Mouse (Mus musculus) lung, embryonic 16.5 days (tissue): ENCODE data around the gene Nrtn. TPM values are rescaled to one million over a fixed set of nuclear protein-coding genes. Genes with fewer than 3 reads are reported as not detected.

ENCODE experiments used
- ATAC-seq: fragments of 200-750 bp; cut with Nextera tagmentation; 2 replicates; pipeline ENCODE4 v1.8.0; 2017; ENCODE audit warnings: low read depth, mild to moderate bottlenecking, moderate library complexity
- H3K27ac ChIP-seq: fragments of 300-500 bp; sonication (generic); 2 replicates; pipeline ENCODE4 v1.5.1; 2014; ENCODE audit warnings: mild to moderate bottlenecking, control low read depth, low read length
- H3K27me3 ChIP-seq: fragments of 300-500 bp; sonication (generic); 2 replicates; pipeline ENCODE4 v1.6.1; 2014; ENCODE audit warnings: low read depth, low read length, mixed read lengths; ENCODE audit not compliant: control insufficient read depth, insufficient read depth
- H3K36me3 ChIP-seq: fragments of 300-500 bp; sonication (generic); 2 replicates; pipeline ENCODE4 v1.6.1; 2014; ENCODE audit warnings: low read length; ENCODE audit not compliant: control insufficient read depth, insufficient read depth
- H3K4me1 ChIP-seq: fragments of 300-500 bp; sonication (generic); replicated peaks from 2 replicates; pipeline ENCODE4 v1.6.1; 2014; ENCODE audit warnings: low read length, mixed read lengths; ENCODE audit not compliant: control insufficient read depth, insufficient read depth
- H3K4me2 ChIP-seq: fragments of 300-500 bp; sonication (generic); 2 replicates; pipeline ENCODE4 v1.6.1; 2014; ENCODE audit warnings: low read depth, low read length, control low read depth
- H3K4me3 ChIP-seq: fragments of 300-500 bp; sonication (generic); 2 replicates; pipeline ENCODE4 v1.5.1; 2014; ENCODE audit warnings: mild to moderate bottlenecking, low read length, control low read depth
- H3K9ac ChIP-seq: fragments of 300-500 bp; sonication (generic); 2 replicates; pipeline ENCODE4 v1.6.1; 2014; ENCODE audit warnings: low read length, control low read depth
- H3K9me3 ChIP-seq: fragments of 300-500 bp; sonication (generic); 2 replicates; pipeline ENCODE4 v1.6.1; 2016; ENCODE audit warnings: low read length; ENCODE audit not compliant: control insufficient read depth
- WGBS: fragments of 180-500 bp; shearing (Covaris S2); extraction: QIAGEN DNeasy Blood & Tissue Kit; methylation state at CpG from one replicate; pipeline ENCODE4 v1.1.7; 2014; 5-methylcytosine and 5-hydroxymethylcytosine counted together
- polyA plus RNA-seq: library from polyadenylated mRNA; unstranded; fragments of >200 nt; fragmentation: Nextera tagmentation; extraction: Ambion mirVana; gene quantifications from 2 replicates; pipeline ENCODE4 v1.2.1, GENCODE M21; 2015

The Nrtn gene
- polyA plus RNA-seq, 1 experiment from 2014 or later, result 7.3 TPM

DNA sequence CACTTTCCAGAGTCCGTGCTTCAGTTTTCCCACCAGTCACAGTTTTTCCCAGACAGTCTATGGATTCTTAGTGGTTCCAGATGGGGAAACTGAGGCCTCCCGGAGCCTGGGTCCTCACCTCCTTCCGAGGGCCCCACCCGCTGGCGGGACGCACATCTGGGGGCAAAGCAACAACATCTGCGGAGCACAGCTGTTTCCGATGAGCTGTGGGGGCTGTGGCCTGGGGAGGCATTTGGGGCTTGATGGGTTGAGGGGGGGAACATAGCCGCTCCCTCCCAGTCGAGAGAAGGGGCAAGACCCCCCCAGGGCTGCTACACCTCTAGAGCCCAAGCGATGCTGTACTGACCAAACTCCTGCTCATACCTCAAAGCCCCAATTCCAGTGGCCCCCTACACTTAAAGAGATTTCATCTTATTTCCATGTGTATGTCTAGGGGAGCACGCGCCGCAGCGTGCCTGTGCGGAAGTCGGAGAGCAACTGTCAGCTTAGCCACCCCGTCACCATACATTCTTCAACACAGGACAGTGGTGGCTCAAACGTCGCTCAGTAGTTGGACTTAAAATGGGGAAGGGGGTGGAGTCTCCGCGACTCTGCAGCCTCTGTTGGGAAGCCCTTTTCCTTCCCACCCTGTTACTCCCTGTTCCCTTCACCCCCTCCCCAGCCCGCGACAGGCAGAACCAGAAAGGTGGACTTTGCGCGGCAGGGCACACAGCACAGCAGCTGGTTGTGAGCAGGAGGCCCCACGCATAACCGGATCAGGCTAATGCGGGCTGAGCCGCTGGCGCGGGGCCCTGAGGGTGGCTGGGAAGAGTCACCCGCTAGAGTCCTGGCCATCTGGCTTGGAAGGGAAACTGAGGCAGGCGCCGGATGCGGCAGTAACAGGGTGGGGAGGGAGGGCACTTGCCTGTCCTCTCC is 2.8 kb downstream of the Nrtn start:
- Histone ChIP-seq H3K4me3 (peak overlapping the region; percentile 22), H3K36me3 (no peaks in the 10 kb centered on the region), H3K27ac (no peak overlapping the region), H3K27me3 (peaks cover 56% of the 10 kb centered on the region), H3K9ac (peak overlapping the region; percentile 20), H3K9me3 (no peaks in the 10 kb centered on the region), H3K4me2 (peak overlapping the region; percentile 44), H3K4me1 (peaks cover 24% of the 10 kb centered on the region)
- 10% methylated on average over 36 of the region's 36 CpGs for WGBS
- no peak for ATAC-seq

DNA sequence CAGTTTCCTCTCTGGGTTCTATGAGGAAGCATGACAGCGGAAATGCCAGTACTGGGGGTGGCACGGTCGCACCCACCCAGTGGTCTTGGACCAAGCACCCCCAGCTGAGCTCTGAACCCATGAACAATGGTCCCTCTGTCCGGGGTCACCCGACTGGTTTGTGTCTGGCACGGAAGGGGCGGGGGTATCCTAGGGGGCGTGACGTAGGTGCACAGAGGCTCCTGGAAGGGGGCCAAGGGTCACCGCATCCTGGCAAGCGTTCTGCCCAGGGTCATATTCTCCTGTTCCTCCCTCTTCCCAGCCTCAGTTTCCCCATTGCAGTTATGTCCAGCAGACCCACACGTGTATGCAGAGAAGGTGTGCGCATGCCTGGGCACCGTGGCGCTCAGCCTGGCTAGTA is 3.9 kb downstream of the Nrtn start:
- WGBS, result 21% methylated on average over 15 of the region's 15 CpGs
- Histone ChIP-seq H3K4me1 (peaks cover 24% of the 10 kb centered on the region), H3K4me3 (no peak overlapping the region), H3K27ac (no peak overlapping the region), H3K27me3 (peaks cover 56% of the 10 kb centered on the region), H3K36me3 (no peaks in the 10 kb centered on the region), H3K9ac (no peak overlapping the region), H3K9me3 (no peaks in the 10 kb centered on the region), H3K4me2 (no peak overlapping the region)
- no peak for ATAC-seq

DNA sequence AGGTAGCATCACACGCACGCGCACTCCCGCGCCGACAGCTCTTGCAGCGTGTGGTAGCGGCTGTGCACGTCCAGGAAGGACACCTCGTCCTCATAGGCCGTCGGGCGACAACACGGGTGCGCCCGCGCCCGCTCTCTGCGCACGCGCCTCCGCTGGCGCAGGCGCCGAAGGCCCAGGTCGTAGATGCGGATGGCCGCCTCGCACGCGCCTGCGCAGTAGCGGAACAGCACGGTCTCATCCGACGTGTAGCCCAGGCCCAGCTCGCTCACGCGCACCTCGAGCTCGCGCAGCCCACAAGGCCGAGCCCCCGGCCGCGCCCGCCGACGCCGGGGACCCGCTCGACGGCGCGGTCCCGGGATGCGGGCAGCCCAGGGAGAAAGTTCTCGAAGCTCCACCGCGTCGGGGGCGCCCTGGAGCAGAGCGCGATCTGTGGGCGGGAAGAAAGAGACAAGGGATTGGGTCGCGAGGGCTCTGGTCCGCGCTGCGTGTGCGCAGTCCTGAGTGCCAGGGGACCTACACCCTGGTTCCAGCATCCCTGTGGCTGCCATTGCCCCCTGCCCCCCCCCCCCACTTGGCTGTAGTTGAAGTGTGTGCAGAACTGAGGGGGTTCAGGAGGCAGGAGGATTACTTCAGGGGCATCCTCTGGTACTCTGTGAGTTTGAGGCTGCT is 5.8 kb downstream of the Nrtn start:
- 22% methylated on average over 71 of the region's 71 CpGs for WGBS
- peak; percentile 39; the same call in 1 of the 2 replicates for ATAC-seq
- H3K9me3 ChIP-seq, result no peaks in the 10 kb centered on the region
- peak overlapping the region; percentile 54 for H3K4me2 ChIP-seq
- no peaks in the 10 kb centered on the region for H3K36me3 ChIP-seq
- H3K4me3 ChIP-seq, result peak overlapping the region; percentile 32
- H3K27ac ChIP-seq, result no peak overlapping the region
- H3K9ac ChIP-seq, result peak overlapping the region; percentile 54
- H3K4me1 ChIP-seq, result peaks cover 15% of the 10 kb centered on the region
- H3K27me3 ChIP-seq, result peaks cover 46% of the 10 kb centered on the region

DNA sequence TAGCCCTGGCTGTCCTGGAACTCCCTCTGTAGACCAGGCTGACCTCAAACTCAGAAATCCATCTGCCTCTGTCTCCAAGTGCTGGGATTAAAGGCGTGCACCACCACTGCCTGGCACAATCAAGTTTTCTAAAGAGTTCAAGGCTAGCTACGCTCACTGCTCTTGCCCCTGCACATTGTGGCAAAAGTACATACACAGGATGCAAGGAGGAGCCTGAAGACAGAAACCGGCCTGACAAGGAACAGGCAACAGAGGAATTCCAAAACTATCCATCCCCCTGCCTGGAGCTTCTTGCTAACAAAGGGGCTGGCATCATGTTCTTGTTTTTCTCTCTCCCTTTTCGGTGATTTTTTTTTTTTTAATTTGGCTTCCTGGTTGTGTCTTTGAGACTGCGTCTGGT is 13.2 kb downstream of the Nrtn start:
- ATAC-seq, result no peak
- no peaks in the 10 kb centered on the region for H3K4me1 ChIP-seq
- H3K9ac ChIP-seq, result no peak overlapping the region
- no peak overlapping the region for H3K27ac ChIP-seq
- H3K9me3 ChIP-seq, result no peaks in the 10 kb centered on the region
- H3K36me3 ChIP-seq, result no peaks in the 10 kb centered on the region
- no peak overlapping the region for H3K4me2 ChIP-seq
- H3K4me3 ChIP-seq, result no peak overlapping the region
- H3K27me3 ChIP-seq, result no peaks in the 10 kb centered on the region
- WGBS, result 36% methylated on average over 5 of the region's 5 CpGs

DNA sequence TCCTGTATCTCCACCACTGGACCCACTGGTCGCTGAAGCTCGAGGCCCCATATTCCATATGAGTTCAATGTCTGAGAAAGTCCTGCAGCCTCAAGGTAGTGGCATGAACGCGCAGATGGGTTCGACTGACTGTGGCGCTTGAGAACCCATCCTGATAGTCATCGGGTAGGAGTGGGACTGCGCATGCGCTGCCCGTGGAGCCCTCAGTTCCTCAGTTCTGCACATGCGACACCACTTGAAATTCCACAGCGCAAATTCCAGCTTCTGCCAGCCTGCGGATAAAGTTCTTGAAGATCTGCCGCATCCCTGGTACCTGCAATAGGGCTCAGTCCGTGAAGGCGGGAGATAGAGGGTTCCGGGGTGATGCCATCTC is 16.6 kb downstream of the Nrtn start:
- 51% methylated on average over 17 of the region's 17 CpGs for WGBS
- ATAC-seq, result 0 out of 2 replicates have a peak, but pooled peaks have one; percentile 17

DNA sequence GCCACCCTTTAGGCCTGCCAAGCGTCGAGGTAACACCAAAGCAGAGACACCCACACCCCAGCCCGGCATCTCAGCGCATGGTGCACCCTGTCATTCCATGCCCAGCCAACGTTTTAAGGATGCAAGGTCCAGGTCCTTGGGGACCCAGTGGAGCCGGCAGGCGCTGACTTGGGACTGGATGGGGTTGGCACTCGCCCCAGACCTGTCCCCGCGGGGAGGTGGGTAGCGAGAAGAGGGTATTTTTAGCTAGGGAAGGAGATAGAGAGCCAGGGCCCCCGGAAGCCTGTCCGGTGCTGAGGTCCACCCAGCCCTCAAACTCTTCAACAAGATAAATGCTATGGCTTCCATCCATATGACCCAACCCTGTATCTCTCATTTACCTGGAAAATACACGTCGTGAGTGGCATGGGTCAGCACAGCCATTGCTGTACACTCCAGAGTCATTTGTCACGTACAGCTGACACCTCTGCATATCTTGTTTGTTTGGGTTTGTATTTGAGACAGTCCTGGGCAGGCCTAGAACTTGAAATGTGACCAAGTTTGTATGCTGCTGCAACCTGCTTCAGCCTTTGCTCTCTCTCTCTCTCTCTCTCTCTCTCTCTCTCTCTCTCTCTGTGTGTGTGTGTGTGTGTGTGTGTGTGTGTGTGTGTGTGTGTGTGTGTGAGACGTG is 17.1 kb downstream of the Nrtn start:
- Histone ChIP-seq H3K4me3 (no peak overlapping the region), H3K27me3 (no peaks in the 10 kb centered on the region; the same call in 1 of the 2 replicates), H3K4me2 (no peak overlapping the region), H3K27ac (no peak overlapping the region), H3K9me3 (peaks cover 2% of the 10 kb centered on the region; the same call in 1 of the 2 replicates), H3K4me1 (no peaks in the 10 kb centered on the region), H3K9ac (no peak overlapping the region), H3K36me3 (no peaks in the 10 kb centered on the region)
- no peak for ATAC-seq
- 71% methylated on average over 17 of the region's 17 CpGs for WGBS

More for the DNA sequence above, 16.6 kb downstream of the Nrtn start:
- no peak overlapping the region for H3K4me3 ChIP-seq
- no peak overlapping the region for H3K9ac ChIP-seq
- no peak overlapping the region; the same call in 1 of the 2 replicates for H3K27ac ChIP-seq
- no peaks in the 10 kb centered on the region for H3K36me3 ChIP-seq
- H3K4me1 ChIP-seq, result no peaks in the 10 kb centered on the region
- H3K27me3 ChIP-seq, result no peaks in the 10 kb centered on the region; the same call in 1 of the 2 replicates
- H3K4me2 ChIP-seq, result no peak overlapping the region
- H3K9me3 ChIP-seq, result peaks cover 2% of the 10 kb centered on the region; the same call in 1 of the 2 replicates

DNA sequence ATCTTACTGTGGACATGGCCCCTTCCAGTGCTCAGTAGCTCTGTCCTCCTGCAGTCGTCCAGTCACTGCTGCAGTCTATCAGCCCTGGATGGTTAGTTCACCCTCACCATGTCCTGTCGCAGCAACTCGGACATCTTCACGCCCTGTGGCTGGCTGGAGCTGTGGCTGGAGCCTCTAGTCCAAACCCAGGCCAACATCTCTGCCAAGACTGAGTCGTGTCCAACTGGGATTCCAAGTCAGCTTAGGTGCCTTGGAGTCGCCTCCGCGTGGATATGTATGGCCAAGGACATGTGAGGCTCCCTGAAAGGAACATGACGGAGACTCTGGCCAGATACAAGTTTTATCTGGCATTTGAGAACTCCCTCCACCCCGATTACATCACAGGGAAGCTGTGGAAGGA is 19.1 kb downstream of the Nrtn start:
- 71% methylated on average over 10 of the region's 10 CpGs for WGBS
- no peak overlapping the region for H3K9ac ChIP-seq
- H3K27me3 ChIP-seq, result no peaks in the 10 kb centered on the region; the same call in 1 of the 2 replicates
- no peak overlapping the region for H3K4me2 ChIP-seq
- H3K27ac ChIP-seq, result no peak overlapping the region
- H3K36me3 ChIP-seq, result no peaks in the 10 kb centered on the region
- H3K4me1 ChIP-seq, result no peaks in the 10 kb centered on the region
- no peak for ATAC-seq
- H3K4me3 ChIP-seq, result no peak overlapping the region
- H3K9me3 ChIP-seq, result peaks cover 2% of the 10 kb centered on the region; the same call in 1 of the 2 replicates

DNA sequence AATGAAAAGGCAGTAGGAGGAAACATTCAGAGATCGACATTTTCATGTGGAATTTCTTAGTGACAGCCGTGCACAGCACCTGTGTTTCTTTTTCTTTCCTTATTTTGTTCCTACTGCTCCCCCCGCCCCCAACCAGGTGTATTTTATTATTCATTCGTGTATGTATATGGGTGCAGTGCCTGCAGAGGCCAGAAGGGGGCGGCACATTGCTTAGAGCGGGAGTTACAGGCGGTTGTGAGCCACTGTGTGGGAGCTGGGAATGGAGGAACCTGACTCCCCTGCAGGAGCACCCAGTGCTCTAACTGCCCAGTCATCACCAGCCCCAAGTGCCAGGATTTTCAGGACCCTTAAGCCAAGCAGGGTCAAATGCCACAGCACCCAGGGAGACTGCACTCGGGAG is 20.8 kb downstream of the Nrtn start:
- 35% methylated on average over 8 of the region's 8 CpGs for WGBS
- Histone ChIP-seq H3K4me1 (no peaks in the 10 kb centered on the region), H3K27me3 (no peaks in the 10 kb centered on the region; the same call in 1 of the 2 replicates), H3K9ac (no peak overlapping the region), H3K4me2 (no peak overlapping the region), H3K9me3 (peaks cover 2% of the 10 kb centered on the region; the same call in 1 of the 2 replicates), H3K4me3 (no peak overlapping the region), H3K36me3 (no peaks in the 10 kb centered on the region), H3K27ac (no peak overlapping the region)
- no peak for ATAC-seq

DNA sequence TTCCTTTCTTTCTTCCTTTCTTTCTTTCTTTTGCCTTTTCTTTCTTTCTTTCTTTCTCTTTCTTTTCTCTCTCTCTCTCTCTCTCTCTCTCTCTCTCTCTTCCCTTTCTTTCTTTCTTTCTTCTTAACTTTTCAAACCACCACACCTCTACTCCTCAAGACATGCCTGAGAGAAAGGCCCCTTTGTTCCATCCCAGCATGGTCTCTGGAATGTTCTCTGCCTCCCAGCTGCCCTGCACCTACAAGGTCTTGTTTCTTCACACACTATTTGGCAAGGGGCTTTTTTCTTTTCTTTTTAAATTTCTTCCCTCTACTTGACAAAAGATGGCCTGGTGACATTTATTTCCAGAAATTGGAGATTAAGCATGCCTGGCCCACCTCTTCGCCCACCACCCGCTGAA is 27.7 kb downstream of the Nrtn start:
- ATAC-seq, result no peak
- Histone ChIP-seq H3K27ac (no peak overlapping the region), H3K9ac (no peak overlapping the region), H3K36me3 (peaks cover 4% of the 10 kb centered on the region; the same call in 1 of the 2 replicates), H3K4me2 (no peak overlapping the region), H3K9me3 (peaks cover 3% of the 10 kb centered on the region), H3K27me3 (no peaks in the 10 kb centered on the region), H3K4me1 (peaks cover 22% of the 10 kb centered on the region), H3K4me3 (no peak overlapping the region)
- WGBS, result 72% methylated on average over 2 of the region's 2 CpGs
